Mouse (Mus musculus): Measurements from ENCODE around the gene Ccdc163. TPM values are rescaled to one million over a fixed set of nuclear protein-coding genes. Genes with fewer than 3 reads are reported as not detected.
"Not testable (repeated sequence)": the region's sequence is repeated elsewhere in the genome, so short reads cannot be mapped to it uniquely, and the experiment has no call there.

Gene Ccdc163
- 6.3 and 6.8 TPM in 2 replicates for total RNA-seq (2014; rRNA removed; ENCODE audit: low replicate concordance)
- polyA plus RNA-seq (2015; fragmentation: Nextera tagmentation; extraction: Ambion mirVana), result 6.0 and 8.7 TPM in 2 replicates

DNA sequence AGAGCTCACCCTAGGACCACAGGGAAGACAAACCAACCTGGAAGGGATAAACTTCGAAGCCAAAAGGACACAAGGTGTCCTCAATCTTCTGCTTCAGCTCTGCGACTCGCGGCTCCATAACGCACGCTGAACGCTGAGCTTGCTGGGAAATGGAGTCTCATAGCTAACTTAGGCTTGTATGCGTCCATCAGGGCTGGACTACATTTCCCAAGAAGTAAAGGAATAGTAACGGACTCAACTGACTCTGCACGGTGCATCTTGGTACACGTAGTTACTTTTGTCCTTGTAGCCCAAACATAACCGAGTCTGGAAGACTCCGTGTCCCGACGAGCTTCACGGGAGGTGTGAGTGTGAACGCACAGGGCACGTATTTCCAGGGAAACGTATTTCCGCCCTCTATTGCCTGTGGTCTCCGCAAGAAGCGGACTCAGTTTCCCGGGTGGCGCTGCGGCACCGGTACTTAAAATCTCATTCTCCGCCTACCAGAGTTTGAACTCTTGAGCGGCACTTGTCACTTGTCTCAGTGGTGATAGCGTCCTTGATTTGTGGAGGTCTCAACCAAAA lies at the start of gene Ccdc163, which contains the start of gene Mmachc:
Gene Ccdc163 (plus strand): TSS at position 309 of the 564 bp plus-strand sequence.
Gene Mmachc (minus strand): TSS at position 206 of the 564 bp plus-strand sequence.
- Histone ChIP-seq H3K27ac (ENCODE audit: low read depth) (peak within 1 kb of the TSS; percentile 53), H3K9ac (replicated peaks; ENCODE audit: low read depth, low read length) (peak within 1 kb of the TSS; percentile 65), H3K4me1 (ENCODE audit: control insufficient read depth, insufficient read depth) (0 out of 2 replicates have a peak, but pooled peaks cover 6% of the 10 kb centered on the region), H3K27me3 (ENCODE audit: control insufficient read depth, insufficient read depth, low read length) (no peaks in the 10 kb centered on the region), H3K4me2 (ENCODE audit: low read depth, low read length) (peak within 1 kb of the TSS; percentile 71), H3K9me3 (replicated peaks; ENCODE audit: control insufficient read depth, low read length) (no peaks in the 10 kb centered on the region), H3K4me3 (ENCODE audit: low read depth, low read length) (peak within 1 kb of the TSS; percentile 69), H3K36me3 (replicated peaks; ENCODE audit: control insufficient read depth, insufficient read depth, low read length) (peaks cover 4% of the 10 kb centered on the region)
- ATAC-seq (ENCODE audit: insufficient read depth, low read depth) (peak; percentile 99), DNase-seq (ENCODE audit: low spot score) (peak; percentile 100)
- TF ChIP-seq CTCF (IDR thresholded peaks at IDR 0.05; ENCODE audit: low read depth) (peak; percentile 14; the same call in 1 of the 2 replicates), EP300 (IDR thresholded peaks at IDR 0.05; ENCODE audit: low read depth) (peak; percentile 48; the same call in 1 of the 2 replicates)
- under 1% methylated on average over 29 of the region's 29 CpGs for WGBS

DNA sequence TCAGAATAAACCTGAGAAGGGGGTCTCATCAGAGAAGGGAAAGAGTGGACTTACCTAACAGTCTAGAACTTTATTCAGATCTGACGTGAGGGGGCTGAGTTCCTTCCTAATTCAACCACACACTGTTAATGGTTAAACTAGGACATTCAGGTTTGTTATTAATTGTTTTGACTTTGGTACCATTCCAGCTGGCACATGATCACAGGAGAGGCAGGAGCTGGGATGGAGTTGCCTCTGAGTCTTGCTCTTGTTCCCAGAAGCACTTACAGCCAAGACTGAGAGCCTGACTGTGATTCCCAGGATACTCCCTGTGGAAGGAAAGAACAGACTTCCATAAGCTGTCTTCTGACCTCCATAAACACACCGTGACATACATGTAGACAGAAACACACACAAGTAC lies 48.8 kb upstream of the Ccdc163 start:
- no peaks in the 10 kb centered on the region for H3K36me3 ChIP-seq (replicated peaks; ENCODE audit: control insufficient read depth, insufficient read depth, low read length)
- H3K27me3 ChIP-seq (ENCODE audit: control insufficient read depth, insufficient read depth, low read length), result no peaks in the 10 kb centered on the region
- 56% methylated on average over 2 of the region's 2 CpGs for WGBS
- no peaks in the 10 kb centered on the region for H3K4me1 ChIP-seq (ENCODE audit: control insufficient read depth, insufficient read depth)
- no peaks in the 10 kb centered on the region; the same call in 1 of the 2 replicates for H3K9me3 ChIP-seq (replicated peaks; ENCODE audit: control insufficient read depth, low read length)
- no peak overlapping the region for H3K27ac ChIP-seq (ENCODE audit: low read depth)
- TF ChIP-seq CTCF (IDR thresholded peaks at IDR 0.05; ENCODE audit: low read depth) (no peak), EP300 (IDR thresholded peaks at IDR 0.05; ENCODE audit: low read depth) (no peak)
- DNase-seq (ENCODE audit: low spot score) (no peak), ATAC-seq (ENCODE audit: insufficient read depth, low read depth) (no peak)
- no peak overlapping the region for H3K9ac ChIP-seq (replicated peaks; ENCODE audit: low read depth, low read length)
- no peak overlapping the region for H3K4me2 ChIP-seq (ENCODE audit: low read depth, low read length)
- H3K4me3 ChIP-seq (ENCODE audit: low read depth, low read length), result no peak overlapping the region

DNA sequence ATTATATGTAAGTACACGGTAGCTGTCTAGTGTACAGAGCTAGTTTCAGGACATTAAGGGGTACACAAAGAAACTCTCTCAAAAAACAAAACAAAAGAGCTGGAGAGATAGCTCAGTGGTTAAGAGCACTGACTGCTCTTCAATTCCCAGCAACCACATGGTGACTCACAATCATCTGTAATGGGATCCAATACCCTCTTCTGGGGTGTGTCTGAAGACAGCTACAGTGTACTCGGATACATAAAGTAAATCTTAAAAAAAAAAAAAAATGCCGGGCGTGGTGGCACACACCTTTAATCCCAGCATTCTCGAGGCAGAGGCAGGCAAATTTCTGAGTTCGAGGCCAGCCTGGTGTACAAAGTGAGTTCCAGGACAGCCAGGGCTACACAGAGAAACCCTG lies 48.4 kb upstream of the Ccdc163 start:
- H3K9ac ChIP-seq (replicated peaks; ENCODE audit: low read depth, low read length); H3K4me3 ChIP-seq (ENCODE audit: low read depth, low read length); H3K36me3 ChIP-seq (replicated peaks; ENCODE audit: control insufficient read depth, insufficient read depth, low read length); DNase-seq (ENCODE audit: low spot score); H3K27ac ChIP-seq (ENCODE audit: low read depth); H3K27me3 ChIP-seq (ENCODE audit: control insufficient read depth, insufficient read depth, low read length); H3K9me3 ChIP-seq (replicated peaks; ENCODE audit: control insufficient read depth, low read length); H3K4me2 ChIP-seq (ENCODE audit: low read depth, low read length); H3K4me1 ChIP-seq (ENCODE audit: control insufficient read depth, insufficient read depth); ATAC-seq (ENCODE audit: insufficient read depth, low read depth): not testable (repeated sequence)
- 80% methylated on average over 6 of the region's 6 CpGs for WGBS

DNA sequence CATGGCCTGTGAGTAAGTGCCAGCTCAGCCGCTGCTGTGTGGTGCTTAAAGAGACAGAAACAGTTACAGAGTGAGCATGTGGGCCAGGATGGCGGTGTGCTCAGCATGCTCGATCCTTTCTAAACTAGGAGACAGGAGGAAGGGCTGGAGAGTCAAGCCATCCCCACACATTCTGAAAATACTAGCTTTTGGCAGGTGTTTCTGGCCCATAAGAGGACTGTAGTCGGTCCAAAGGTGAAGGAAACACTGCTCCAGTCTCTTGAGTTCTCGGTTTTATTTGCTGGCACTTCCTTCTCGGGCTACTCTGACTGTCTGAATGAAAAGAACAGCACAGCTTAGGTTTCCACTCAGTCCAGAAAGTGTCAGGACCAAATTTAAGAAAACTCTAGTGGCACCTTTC lies 47.5 kb upstream of the Ccdc163 start:
- ATAC-seq (ENCODE audit: insufficient read depth, low read depth), result no peak
- Histone ChIP-seq H3K9ac (replicated peaks; ENCODE audit: low read depth, low read length) (no peak overlapping the region), H3K4me2 (ENCODE audit: low read depth, low read length) (no peak overlapping the region), H3K4me1 (ENCODE audit: control insufficient read depth, insufficient read depth) (no peaks in the 10 kb centered on the region), H3K4me3 (ENCODE audit: low read depth, low read length) (no peak overlapping the region), H3K27ac (ENCODE audit: low read depth) (no peak overlapping the region), H3K36me3 (replicated peaks; ENCODE audit: control insufficient read depth, insufficient read depth, low read length) (no peaks in the 10 kb centered on the region), H3K9me3 (replicated peaks; ENCODE audit: control insufficient read depth, low read length) (no peaks in the 10 kb centered on the region; the same call in 1 of the 2 replicates), H3K27me3 (ENCODE audit: control insufficient read depth, insufficient read depth, low read length) (no peaks in the 10 kb centered on the region)
- TF ChIP-seq CTCF (IDR thresholded peaks at IDR 0.05; ENCODE audit: low read depth), result no peak
- TF ChIP-seq EP300 (IDR thresholded peaks at IDR 0.05; ENCODE audit: low read depth), result no peak
- WGBS, result 73% methylated on average over 6 of the region's 6 CpGs
- no peak for DNase-seq (ENCODE audit: low spot score)

DNA sequence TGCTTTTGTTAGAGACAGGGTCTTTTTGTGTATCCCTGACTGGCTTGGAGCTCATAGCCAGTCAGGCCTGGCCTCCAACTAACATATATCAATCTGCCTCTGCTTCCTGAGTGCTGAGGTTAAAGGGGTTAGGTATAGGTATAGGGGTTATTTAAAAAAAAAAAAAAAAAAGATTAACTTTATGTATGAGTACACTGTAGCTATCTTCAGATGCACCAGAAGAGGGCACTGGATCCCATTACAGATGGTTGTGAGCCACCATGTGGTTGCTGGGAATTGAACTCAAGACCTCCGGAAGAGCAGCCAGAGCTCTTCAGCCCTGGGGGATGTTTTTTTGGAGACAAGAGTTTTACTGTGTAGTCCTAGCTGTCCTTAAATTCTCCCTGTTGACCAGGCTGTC lies 46.3 kb upstream of the Ccdc163 start:
- H3K4me3 ChIP-seq (ENCODE audit: low read depth, low read length), result no peak overlapping the region
- H3K4me1 ChIP-seq (ENCODE audit: control insufficient read depth, insufficient read depth), result no peaks in the 10 kb centered on the region
- DNase-seq (ENCODE audit: low spot score) (no peak), ATAC-seq (ENCODE audit: insufficient read depth, low read depth) (no peak)
- no peaks in the 10 kb centered on the region; the same call in 1 of the 2 replicates for H3K9me3 ChIP-seq (replicated peaks; ENCODE audit: control insufficient read depth, low read length)
- H3K4me2 ChIP-seq (ENCODE audit: low read depth, low read length), result no peak overlapping the region
- H3K27me3 ChIP-seq (ENCODE audit: control insufficient read depth, insufficient read depth, low read length), result no peaks in the 10 kb centered on the region
- no peak overlapping the region for H3K27ac ChIP-seq (ENCODE audit: low read depth)
- no peak overlapping the region for H3K9ac ChIP-seq (replicated peaks; ENCODE audit: low read depth, low read length)
- no peak for TF ChIP-seq EP300 (IDR thresholded peaks at IDR 0.05; ENCODE audit: low read depth)
- TF ChIP-seq CTCF (IDR thresholded peaks at IDR 0.05; ENCODE audit: low read depth), result no peak
- H3K36me3 ChIP-seq (replicated peaks; ENCODE audit: control insufficient read depth, insufficient read depth, low read length), result no peaks in the 10 kb centered on the region
- 86% methylated on average over 1 of the region's 1 CpGs for WGBS

DNA sequence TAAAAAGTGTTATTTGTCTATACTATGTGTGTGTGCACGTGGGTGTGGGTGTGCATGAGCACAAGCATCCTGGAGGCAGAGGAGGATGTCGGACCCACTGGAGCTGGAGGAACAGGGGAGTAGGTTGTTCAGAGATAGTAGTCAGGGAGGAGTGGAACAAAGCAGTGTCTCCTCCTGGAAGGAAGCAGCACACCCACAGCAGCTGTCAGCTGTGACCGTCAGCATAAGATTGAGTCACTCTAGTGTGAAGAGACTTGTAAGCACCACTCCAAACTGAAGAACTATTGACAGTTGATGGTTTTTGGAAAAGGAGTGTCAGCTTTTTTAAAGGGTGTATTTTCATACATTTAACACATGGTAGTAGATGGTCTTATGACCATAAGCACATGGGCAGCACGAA lies 41.7 kb upstream of the Ccdc163 start:
- Histone ChIP-seq H3K9ac (replicated peaks; ENCODE audit: low read depth, low read length) (no peak overlapping the region), H3K4me2 (ENCODE audit: low read depth, low read length) (no peak overlapping the region), H3K36me3 (replicated peaks; ENCODE audit: control insufficient read depth, insufficient read depth, low read length) (no peaks in the 10 kb centered on the region), H3K4me3 (ENCODE audit: low read depth, low read length) (no peak overlapping the region), H3K4me1 (ENCODE audit: control insufficient read depth, insufficient read depth) (no peaks in the 10 kb centered on the region), H3K27ac (ENCODE audit: low read depth) (no peak overlapping the region), H3K27me3 (ENCODE audit: control insufficient read depth, insufficient read depth, low read length) (no peaks in the 10 kb centered on the region), H3K9me3 (replicated peaks; ENCODE audit: control insufficient read depth, low read length) (no peaks in the 10 kb centered on the region; the same call in 1 of the 2 replicates)
- no peak for TF ChIP-seq CTCF (IDR thresholded peaks at IDR 0.05; ENCODE audit: low read depth)
- TF ChIP-seq EP300 (IDR thresholded peaks at IDR 0.05; ENCODE audit: low read depth), result no peak
- 46% methylated on average over 4 of the region's 4 CpGs for WGBS
- DNase-seq (ENCODE audit: low spot score), result no peak
- no peak for ATAC-seq (ENCODE audit: insufficient read depth, low read depth)

Data from heart, postnatal 0 days (tissue).